Mouse (Mus musculus): ENCODE data around the gene Mocs1. TPM values are rescaled to one million over a fixed set of nuclear protein-coding genes. Genes with fewer than 3 reads are reported as not detected.

Mocs1 gene
- polyA plus RNA-seq, 1 experiment from 2014 or later = 3.4 TPM

GRCm38 (mm10) chr17:49419813-49420212 lies 8.3 kb upstream of the Mocs1 start:
- WGBS = 77% methylated on average over 6 of the region's 6 CpGs
- no peak for ATAC-seq

GRCm38 (mm10) chr17:49422286-49423066 lies 5.7 kb upstream of the Mocs1 start:
- no peak overlapping the region for H3K27ac ChIP-seq
- H3K27me3 ChIP-seq = no peaks in the 10 kb centered on the region
- H3K4me3 ChIP-seq = no peak overlapping the region
- WGBS = 87% methylated on average over 3 of the region's 3 CpGs
- no peak overlapping the region for H3K4me2 ChIP-seq
- no peaks in the 10 kb centered on the region for H3K9me3 ChIP-seq (replicated peaks)
- no peaks in the 10 kb centered on the region for H3K36me3 ChIP-seq (ENCODE audit: poor library complexity, severe bottlenecking)
- H3K9ac ChIP-seq = no peak overlapping the region
- ATAC-seq = no peak
- no peaks in the 10 kb centered on the region for H3K4me1 ChIP-seq

More at GRCm38 (mm10) chr17:49419813-49420212, 8.3 kb upstream of the Mocs1 start:
- H3K27ac ChIP-seq = no peak overlapping the region
- no peak overlapping the region for H3K9ac ChIP-seq
- H3K36me3 ChIP-seq (ENCODE audit: poor library complexity, severe bottlenecking) = no peaks in the 10 kb centered on the region
- no peak overlapping the region for H3K4me2 ChIP-seq
- no peaks in the 10 kb centered on the region for H3K4me1 ChIP-seq
- H3K4me3 ChIP-seq = no peak overlapping the region
- H3K27me3 ChIP-seq = no peaks in the 10 kb centered on the region
- H3K9me3 ChIP-seq (replicated peaks) = no peaks in the 10 kb centered on the region

- H3K27me3 ChIP-seq = no peaks in the 10 kb centered on the region
- no peaks in the 10 kb centered on the region for H3K4me1 ChIP-seq
- ATAC-seq = no peak
- H3K27ac ChIP-seq = no peak overlapping the region
- no peak overlapping the region for H3K4me2 ChIP-seq
- H3K36me3 ChIP-seq (ENCODE audit: poor library complexity, severe bottlenecking) = no peaks in the 10 kb centered on the region
- no peak overlapping the region for H3K9ac ChIP-seq
- WGBS = 90% methylated on average over 2 of the region's 2 CpGs
- no peaks in the 10 kb centered on the region for H3K9me3 ChIP-seq (replicated peaks)
- no peak overlapping the region for H3K4me3 ChIP-seq
Measured at GRCm38 (mm10) chr17:49423067-49423325, 5.2 kb upstream of the Mocs1 start.

GRCm38 (mm10) chr17:49423872-49424271 lies 4.3 kb upstream of the Mocs1 start:
- H3K9ac ChIP-seq = no peak overlapping the region
- no peak overlapping the region for H3K27ac ChIP-seq
- no peak overlapping the region for H3K4me2 ChIP-seq
- H3K4me1 ChIP-seq = peaks cover 5% of the 10 kb centered on the region
- no peak for ATAC-seq
- H3K9me3 ChIP-seq (replicated peaks) = no peaks in the 10 kb centered on the region
- H3K4me3 ChIP-seq = no peak overlapping the region
- 87% methylated on average over 3 of the region's 3 CpGs for WGBS
- H3K27me3 ChIP-seq = no peaks in the 10 kb centered on the region
- H3K36me3 ChIP-seq (ENCODE audit: poor library complexity, severe bottlenecking) = no peaks in the 10 kb centered on the region

- H3K4me1 ChIP-seq = peaks cover 25% of the 10 kb centered on the region
- no peak overlapping the region for H3K27ac ChIP-seq
- no peaks in the 10 kb centered on the region for H3K36me3 ChIP-seq (ENCODE audit: poor library complexity, severe bottlenecking)
- H3K4me3 ChIP-seq = peak overlapping the region; percentile 71
- ATAC-seq = peak; percentile 28; the same call in 1 of the 2 replicates
- no peak overlapping the region for H3K9ac ChIP-seq
- peak overlapping the region; percentile 92 for H3K4me2 ChIP-seq
- H3K27me3 ChIP-seq = no peaks in the 10 kb centered on the region
- 17% methylated on average over 9 of the region's 9 CpGs for WGBS
- no peaks in the 10 kb centered on the region for H3K9me3 ChIP-seq (replicated peaks)
Measured at GRCm38 (mm10) chr17:49427631-49428238, 427 bp upstream of the Mocs1 start.

GRCm38 (mm10) chr17:49428751-49429415 lies 721 bp downstream of the Mocs1 start:
- no peak overlapping the region for H3K27ac ChIP-seq

GRCm38 (mm10) chr17:49429471-49430129 lies 1.4 kb downstream of the Mocs1 start:
- H3K9me3 ChIP-seq (replicated peaks) = no peaks in the 10 kb centered on the region
- 94% methylated on average over 6 of the region's 6 CpGs for WGBS
- H3K27ac ChIP-seq = no peak overlapping the region
- ATAC-seq = no peak
- H3K4me2 ChIP-seq = peak overlapping the region; percentile 92
- H3K9ac ChIP-seq = peak overlapping the region; percentile 26; the same call in 1 of the 2 replicates
- peaks cover 25% of the 10 kb centered on the region for H3K4me1 ChIP-seq
- H3K4me3 ChIP-seq = no peak overlapping the region
- no peaks in the 10 kb centered on the region for H3K27me3 ChIP-seq
- peaks cover 8% of the 10 kb centered on the region for H3K36me3 ChIP-seq (ENCODE audit: poor library complexity, severe bottlenecking)

More at GRCm38 (mm10) chr17:49428751-49429415, 721 bp downstream of the Mocs1 start:
- 65% methylated on average over 13 of the region's 13 CpGs for WGBS
- Histone ChIP-seq H3K4me1 (peaks cover 25% of the 10 kb centered on the region), H3K36me3 (ENCODE audit: poor library complexity, severe bottlenecking) (0 out of 2 replicates have a peak, but pooled peaks cover 1% of the 10 kb centered on the region), H3K9me3 (replicated peaks) (no peaks in the 10 kb centered on the region), H3K9ac (peak overlapping the region; percentile 85), H3K4me2 (peak overlapping the region; percentile 92), H3K27me3 (no peaks in the 10 kb centered on the region), H3K4me3 (peak overlapping the region; percentile 71)
- ATAC-seq = no peak

GRCm38 (mm10) chr17:49430136-49430535 lies 2.0 kb downstream of the Mocs1 start:
- H3K27ac ChIP-seq = no peak overlapping the region
- no peaks in the 10 kb centered on the region for H3K27me3 ChIP-seq
- ATAC-seq = no peak
- H3K4me3 ChIP-seq = no peak overlapping the region
- no peaks in the 10 kb centered on the region for H3K9me3 ChIP-seq (replicated peaks)
- peaks cover 14% of the 10 kb centered on the region for H3K36me3 ChIP-seq (ENCODE audit: poor library complexity, severe bottlenecking)
- 84% methylated on average over 6 of the region's 6 CpGs for WGBS
- H3K4me1 ChIP-seq = peaks cover 25% of the 10 kb centered on the region
- peak overlapping the region; percentile 26 for H3K9ac ChIP-seq
- no peak overlapping the region for H3K4me2 ChIP-seq

- no peak for ATAC-seq
- no peak overlapping the region for H3K4me3 ChIP-seq
- H3K4me2 ChIP-seq = no peak overlapping the region
- no peaks in the 10 kb centered on the region for H3K27me3 ChIP-seq
- H3K9ac ChIP-seq = no peak overlapping the region
- H3K9me3 ChIP-seq (replicated peaks) = no peaks in the 10 kb centered on the region; the same call in 1 of the 2 replicates
- 93% methylated on average over 6 of the region's 6 CpGs for WGBS
- H3K27ac ChIP-seq = no peak overlapping the region
- H3K36me3 ChIP-seq (ENCODE audit: poor library complexity, severe bottlenecking) = peaks cover 23% of the 10 kb centered on the region
- H3K4me1 ChIP-seq = peaks cover 25% of the 10 kb centered on the region
Measured at GRCm38 (mm10) chr17:49431176-49431575, 3.0 kb downstream of the Mocs1 start.

GRCm38 (mm10) chr17:49432071-49432711 lies 4.0 kb downstream of the Mocs1 start:
- H3K27ac ChIP-seq = no peak overlapping the region
- peaks cover 25% of the 10 kb centered on the region for H3K4me1 ChIP-seq
- H3K27me3 ChIP-seq = no peaks in the 10 kb centered on the region
- no peaks in the 10 kb centered on the region; the same call in 1 of the 2 replicates for H3K9me3 ChIP-seq (replicated peaks)
- H3K4me3 ChIP-seq = no peak overlapping the region
- no peak for ATAC-seq
- H3K9ac ChIP-seq = no peak overlapping the region
- no peak overlapping the region for H3K4me2 ChIP-seq
- peaks cover 30% of the 10 kb centered on the region for H3K36me3 ChIP-seq (ENCODE audit: poor library complexity, severe bottlenecking)
- WGBS = 73% methylated on average over 4 of the region's 4 CpGs

GRCm38 (mm10) chr17:49433071-49433470 lies 4.9 kb downstream of the Mocs1 start:
- Histone ChIP-seq H3K27ac (no peak overlapping the region), H3K36me3 (ENCODE audit: poor library complexity, severe bottlenecking) (peaks cover 33% of the 10 kb centered on the region), H3K27me3 (no peaks in the 10 kb centered on the region), H3K9ac (no peak overlapping the region), H3K4me2 (no peak overlapping the region), H3K9me3 (replicated peaks) (no peaks in the 10 kb centered on the region; the same call in 1 of the 2 replicates), H3K4me1 (peaks cover 25% of the 10 kb centered on the region), H3K4me3 (no peak overlapping the region)
- no peak for ATAC-seq
- 94% methylated on average over 6 of the region's 6 CpGs for WGBS

Measured in forebrain, embryonic 13.5 days (tissue).